Mouse (Mus musculus) forebrain, postnatal 0 days (tissue): Measurements from ENCODE around the gene Gm47289. TPM values are rescaled to one million over a fixed set of nuclear protein-coding genes. Genes with fewer than 3 reads are reported as not detected.

ENCODE experiments used
- ATAC-seq: fragments of 200-750 bp; cut with Nextera tagmentation; 2 replicates; pipeline ENCODE4 v1.8.0; 2017; ENCODE audit warnings: mild to moderate bottlenecking, moderate library complexity
- DNase-seq: peaks from one replicate; pipeline ENCODE4 v3.0.0-alpha.2; 2015
- H3K27ac ChIP-seq: fragments of 300-500 bp; sonication (generic); 2 replicates; pipeline ENCODE4 v1.5.1; 2014; ENCODE audit warnings: low read depth, mild to moderate bottlenecking, antibody characterized with exemption, low read length, moderate library complexity, mixed read lengths
- H3K27me3 ChIP-seq: fragments of 300-500 bp; sonication (generic); 2 replicates; pipeline ENCODE4 v1.6.1; 2014; ENCODE audit warnings: mild to moderate bottlenecking, low read length, mixed read lengths; ENCODE audit not compliant: insufficient read depth
- H3K36me3 ChIP-seq: fragments of 300-500 bp; sonication (generic); 2 replicates; pipeline ENCODE4 v1.6.1; 2014; ENCODE audit warnings: mild to moderate bottlenecking, moderate library complexity; ENCODE audit not compliant: insufficient read depth
- H3K4me1 ChIP-seq: fragments of 300-500 bp; sonication (generic); 2 replicates; pipeline ENCODE4 v1.6.1; 2014; ENCODE audit warnings: antibody characterized with exemption; ENCODE audit not compliant: insufficient read depth
- H3K4me2 ChIP-seq: fragments of 300-500 bp; sonication (generic); 2 replicates; pipeline ENCODE4 v1.6.1; 2014; ENCODE audit warnings: low read depth, mild to moderate bottlenecking, moderate library complexity
- H3K4me3 ChIP-seq: fragments of 300-500 bp; sonication (generic); 2 replicates; pipeline ENCODE4 v1.5.1; 2014; ENCODE audit warnings: low read depth, low read length, mixed read lengths
- H3K9ac ChIP-seq: fragments of 300-500 bp; sonication (generic); 2 replicates; pipeline ENCODE4 v1.6.1; 2014; ENCODE audit warnings: mild to moderate bottlenecking
- H3K9me3 ChIP-seq: fragments of 300-500 bp; sonication (generic); 2 replicates; pipeline ENCODE4 v1.6.1; 2016; ENCODE audit warnings: low read length
- CTCF ChIP-seq: sonication (generic); IDR thresholded peaks from 2 replicates; pipeline ENCODE4 v1.5.1; 2016; ENCODE audit warnings: antibody characterized with exemption, control low read depth, low read depth
- WGBS: fragments of 180-500 bp; shearing (Covaris S2); extraction: QIAGEN DNeasy Blood & Tissue Kit; methylation state at CpG from one replicate; pipeline ENCODE4 v1.1.7; 2014; 5-methylcytosine and 5-hydroxymethylcytosine counted together
- polyA plus RNA-seq: library from polyadenylated mRNA; unstranded; fragments of >200 nt; fragmentation: Nextera tagmentation; extraction: Ambion mirVana; gene quantifications from 2 replicates; pipeline ENCODE4 v1.2.1, GENCODE M21; 2015
- total RNA-seq: library from RNA; depleted of rRNA; stranded (reverse); fragments of >200 nt; gene quantifications from 2 replicates; pipeline ENCODE4 v1.2.3, GENCODE M21; 2014; rRNA removed

The Gm47289 gene
- total and polyA plus RNA-seq, 2 experiments from 2014 or later: not detected

- Histone ChIP-seq H3K27me3 (no peaks in the 10 kb centered on the region), H3K4me2 (no peak overlapping the region), H3K36me3 (no peaks in the 10 kb centered on the region), H3K9me3 (no peaks in the 10 kb centered on the region), H3K4me1 (no peaks in the 10 kb centered on the region), H3K27ac (no peak overlapping the region), H3K4me3 (no peak overlapping the region), H3K9ac (no peak overlapping the region)
- ATAC-seq (no peak), DNase-seq (peak; percentile 17)
- no peak for TF ChIP-seq CTCF
- 67% methylated on average over 10 of the region's 10 CpGs for WGBS
Observed at GRCm38 (mm10) chr9:119199151-119199861, 40.3 kb downstream of the Gm47289 start.

DNA sequence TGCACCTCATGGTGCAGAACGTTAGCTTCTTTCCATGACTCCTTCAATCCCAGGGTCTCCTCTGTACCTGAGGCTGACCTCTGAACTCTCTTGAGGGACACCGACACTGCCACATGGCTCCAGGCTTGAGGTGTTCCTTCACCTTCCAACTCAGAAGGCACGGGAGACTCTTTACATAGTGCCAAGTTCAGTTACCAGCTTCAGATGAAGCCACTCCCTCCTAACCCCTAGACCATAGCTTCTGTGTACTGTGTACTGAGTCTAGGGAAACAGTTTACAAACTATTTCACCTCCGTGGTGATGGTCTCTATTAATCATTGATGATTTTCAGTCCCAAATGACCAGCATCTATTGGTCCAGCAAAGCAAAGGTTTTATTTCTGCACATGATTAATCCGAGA, 42.7 kb downstream of the Gm47289 start:
- H3K27me3 ChIP-seq: no peaks in the 10 kb centered on the region
- no peak for TF ChIP-seq CTCF
- WGBS: 90% methylated on average over 5 of the region's 5 CpGs

DNA sequence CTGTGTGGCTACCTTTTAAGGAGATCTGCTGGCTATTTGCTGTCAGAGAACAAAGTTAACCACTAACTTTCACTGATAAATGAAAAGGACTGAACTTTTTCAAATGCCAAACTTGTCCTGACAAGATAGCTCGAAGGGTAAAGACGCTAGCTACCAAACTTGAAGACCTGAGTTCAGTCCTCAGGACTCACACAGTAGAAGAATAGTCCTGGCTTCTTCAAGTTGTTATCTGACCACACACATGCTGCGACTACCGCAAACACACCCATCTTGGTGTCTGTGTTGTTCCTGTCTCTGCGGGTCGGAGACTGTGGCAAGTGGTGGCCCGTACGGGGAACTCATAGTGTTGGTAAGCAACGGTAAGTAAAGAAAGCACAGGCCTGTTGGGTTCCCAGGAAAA, 44.7 kb downstream of the Gm47289 start:
- ATAC-seq (no peak), DNase-seq (no peak)
- no peaks in the 10 kb centered on the region for H3K27me3 ChIP-seq
- WGBS: 96% methylated on average over 9 of the region's 9 CpGs
- no peak overlapping the region for H3K4me2 ChIP-seq
- no peak for TF ChIP-seq CTCF
- H3K4me3 ChIP-seq: no peak overlapping the region
- no peak overlapping the region for H3K27ac ChIP-seq
- no peak overlapping the region for H3K9ac ChIP-seq
- H3K36me3 ChIP-seq: no peaks in the 10 kb centered on the region
- H3K4me1 ChIP-seq: no peaks in the 10 kb centered on the region
- H3K9me3 ChIP-seq: no peaks in the 10 kb centered on the region

More for the DNA sequence above, 42.7 kb downstream of the Gm47289 start:
- Histone ChIP-seq H3K27ac (no peak overlapping the region), H3K9ac (no peak overlapping the region), H3K4me2 (no peak overlapping the region), H3K9me3 (no peaks in the 10 kb centered on the region), H3K4me1 (no peaks in the 10 kb centered on the region), H3K4me3 (no peak overlapping the region), H3K36me3 (no peaks in the 10 kb centered on the region)
- DNase-seq (no peak), ATAC-seq (no peak)

DNA sequence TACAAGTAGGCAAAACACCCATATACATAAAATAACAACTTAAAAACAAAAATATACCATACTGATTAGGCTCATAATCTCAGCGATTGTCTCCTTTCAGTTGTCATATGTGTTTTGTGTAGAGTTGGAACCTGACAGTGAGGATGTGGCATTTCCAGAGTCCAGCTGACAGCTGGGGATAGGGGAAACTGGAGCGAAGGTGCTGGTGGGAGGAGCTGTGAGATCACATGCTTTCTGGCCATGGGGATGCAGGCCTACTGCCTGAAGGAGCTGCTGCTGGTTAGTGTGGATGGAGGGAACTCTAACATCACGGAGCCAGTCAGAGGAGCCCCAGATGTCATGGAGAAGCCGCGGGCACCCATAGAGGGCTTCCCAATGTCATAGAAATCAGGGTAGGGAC, 46.8 kb downstream of the Gm47289 start:
- DNase-seq: no peak
- TF ChIP-seq CTCF: no peak
- H3K4me2 ChIP-seq: no peak overlapping the region
- H3K27me3 ChIP-seq: no peaks in the 10 kb centered on the region
- H3K4me1 ChIP-seq: no peaks in the 10 kb centered on the region
- 95% methylated on average over 5 of the region's 5 CpGs for WGBS
- H3K36me3 ChIP-seq: no peaks in the 10 kb centered on the region
- H3K9ac ChIP-seq: no peak overlapping the region
- H3K4me3 ChIP-seq: no peak overlapping the region
- ATAC-seq: no peak
- H3K9me3 ChIP-seq: no peaks in the 10 kb centered on the region
- H3K27ac ChIP-seq: no peak overlapping the region

DNA sequence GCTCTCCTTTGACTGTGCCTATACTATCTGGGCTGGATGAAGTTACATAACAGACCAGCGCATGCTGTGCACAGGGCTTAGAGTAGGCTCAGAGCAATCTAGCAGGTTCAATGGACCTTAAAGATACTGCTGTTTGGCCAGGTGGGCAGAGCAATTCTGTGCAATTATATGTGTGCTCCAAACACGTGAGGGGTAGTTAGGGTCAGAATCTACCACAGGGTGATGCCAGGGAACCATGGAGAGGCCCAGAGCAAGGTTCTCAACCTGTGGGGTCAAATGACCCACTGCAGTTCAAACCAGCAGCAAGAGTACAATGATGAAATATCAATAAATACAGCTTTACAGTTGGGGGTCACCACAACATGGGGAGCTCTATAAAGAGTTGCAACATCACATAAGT, 47.7 kb downstream of the Gm47289 start:
- TF ChIP-seq CTCF: no peak
- H3K4me3 ChIP-seq: no peak overlapping the region
- ATAC-seq: no peak
- no peaks in the 10 kb centered on the region for H3K4me1 ChIP-seq
- DNase-seq: no peak
- no peaks in the 10 kb centered on the region for H3K9me3 ChIP-seq
- no peaks in the 10 kb centered on the region for H3K27me3 ChIP-seq
- H3K9ac ChIP-seq: no peak overlapping the region
- no peak overlapping the region for H3K4me2 ChIP-seq
- WGBS: 78% methylated on average over 2 of the region's 2 CpGs
- no peak overlapping the region for H3K27ac ChIP-seq
- H3K36me3 ChIP-seq: no peaks in the 10 kb centered on the region

- ATAC-seq: no peak
- Histone ChIP-seq H3K27me3 (no peaks in the 10 kb centered on the region), H3K4me1 (no peaks in the 10 kb centered on the region), H3K9me3 (no peaks in the 10 kb centered on the region), H3K27ac (no peak overlapping the region), H3K4me2 (no peak overlapping the region), H3K9ac (no peak overlapping the region), H3K4me3 (no peak overlapping the region), H3K36me3 (no peaks in the 10 kb centered on the region)
- 73% methylated on average over 4 of the region's 4 CpGs for WGBS
- DNase-seq: no peak
- no peak for TF ChIP-seq CTCF
Observed at GRCm38 (mm10) chr9:119207113-119207512, 48.2 kb downstream of the Gm47289 start.

DNA sequence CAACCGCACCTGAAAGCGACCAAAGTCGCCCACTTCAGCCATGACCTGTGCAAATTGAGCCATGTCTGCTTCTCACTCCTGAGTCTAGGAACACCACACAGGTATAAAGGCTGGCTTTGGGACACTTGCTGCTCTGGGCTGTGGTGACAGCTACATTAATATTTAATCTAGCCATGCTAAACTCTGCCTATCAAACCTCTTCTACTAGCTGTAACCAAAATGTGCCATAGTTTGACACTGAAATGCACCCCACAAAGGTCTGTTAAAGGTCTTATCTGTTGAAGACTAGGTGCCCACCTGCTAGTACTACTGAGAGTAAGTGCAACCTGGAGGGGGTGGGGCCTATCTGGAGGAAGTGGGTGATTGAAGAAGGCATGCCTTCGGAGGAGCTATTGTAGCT, 50.0 kb downstream of the Gm47289 start, which contains the start of gene Slc22a13:
Gene Slc22a13 (minus strand): TSS at position 101 of the 400 bp plus-strand sequence.
- Histone ChIP-seq H3K4me3 (no peak within 1 kb of the TSS), H3K9me3 (no peaks in the 10 kb centered on the region), H3K27ac (no peak within 1 kb of the TSS), H3K4me2 (no peak within 1 kb of the TSS), H3K36me3 (no peaks in the 10 kb centered on the region), H3K27me3 (no peaks in the 10 kb centered on the region), H3K9ac (no peak within 1 kb of the TSS), H3K4me1 (no peaks in the 10 kb centered on the region)
- TF ChIP-seq CTCF: no peak
- no peak for DNase-seq
- ATAC-seq: no peak
- WGBS: 96% methylated on average over 4 of the region's 4 CpGs

Other genes with a start within 250 kb of the Gm47289 start
- 7.8 and 7.9 TPM in 2 replicates for gene Ctdspl, start 232.7 kb upstream of the Gm47289 start, total RNA-seq
- 1.9 and 4.6 TPM in 2 replicates for gene Ctdspl, start 232.7 kb upstream of the Gm47289 start, polyA plus RNA-seq
- 3.3 and 6.5 TPM in 2 replicates for gene Vill, start 106.4 kb upstream of the Gm47289 start, total RNA-seq
- 2.7 and 3.8 TPM in 2 replicates for gene Vill, start 106.4 kb upstream of the Gm47289 start, polyA plus RNA-seq
- 9.6 and 16.1 TPM in 2 replicates for gene Plcd1, start 65.7 kb upstream of the Gm47289 start, total RNA-seq
- gene Plcd1, start 65.7 kb upstream of the Gm47289 start, polyA plus RNA-seq: 8.2 and 11.3 TPM in 2 replicates
- gene Dlec1, start 56.7 kb upstream of the Gm47289 start, total RNA-seq: 0.85 and 2.0 TPM in 2 replicates
- gene Dlec1, start 56.7 kb upstream of the Gm47289 start, polyA plus RNA-seq: 0.40 and 0.42 TPM in 2 replicates
- gene Acaa1b, start 2.1 kb upstream of the Gm47289 start, total RNA-seq: 2.0 and 2.1 TPM in 2 replicates
- 2.2 and 2.7 TPM in 2 replicates for gene Acaa1b, start 2.1 kb upstream of the Gm47289 start, polyA plus RNA-seq
- not detected in 2 replicates for gene Slc22a13, start 49.9 kb downstream of the Gm47289 start, total RNA-seq
- gene Slc22a13, start 49.9 kb downstream of the Gm47289 start, polyA plus RNA-seq: not detected in 2 replicates
- gene Oxsr1, start 163.3 kb downstream of the Gm47289 start, total RNA-seq: 48.8 and 57.5 TPM in 2 replicates
- gene Oxsr1, start 163.3 kb downstream of the Gm47289 start, polyA plus RNA-seq: 7.2 and 8.8 TPM in 2 replicates
- gene Acaa1a, start 180.5 kb downstream of the Gm47289 start, total RNA-seq: 121 and 130 TPM in 2 replicates
- 81.8 and 86.6 TPM in 2 replicates for gene Acaa1a, start 180.5 kb downstream of the Gm47289 start, polyA plus RNA-seq
- 4.0 and 5.8 TPM in 2 replicates for gene Myd88, start 182.2 kb downstream of the Gm47289 start, total RNA-seq
- 5.2 and 5.3 TPM in 2 replicates for gene Myd88, start 182.2 kb downstream of the Gm47289 start, polyA plus RNA-seq
- 5.0 and 9.0 TPM in 2 replicates for gene Xylb, start 198.2 kb downstream of the Gm47289 start, total RNA-seq
- 2.6 and 3.7 TPM in 2 replicates for gene Xylb, start 198.2 kb downstream of the Gm47289 start, polyA plus RNA-seq
- gene Slc22a14, start 206.4 kb downstream of the Gm47289 start, total RNA-seq: 0.08 TPM in 1 of 2 replicates, not detected in the other
- gene Slc22a14, start 206.4 kb downstream of the Gm47289 start, polyA plus RNA-seq: not detected in 2 replicates
- gene Acvr2b, start 243.0 kb downstream of the Gm47289 start, total RNA-seq: 13.4 and 26.7 TPM in 2 replicates
- gene Acvr2b, start 243.0 kb downstream of the Gm47289 start, polyA plus RNA-seq: 9.7 and 23.2 TPM in 2 replicates